Mouse (Mus musculus): ENCODE measurements around the gene Gm17078. TPM values are rescaled to one million over a fixed set of nuclear protein-coding genes. Genes with fewer than 3 reads are reported as not detected.
"Not testable (repeated sequence)": the region's sequence is repeated elsewhere in the genome, so short reads cannot be mapped to it uniquely, and the experiment has no call there.

Gene Gm17078
- not detected in 2 replicates for polyA plus RNA-seq (2015; fragmentation: Nextera tagmentation; extraction: Ambion mirVana)

DNA sequence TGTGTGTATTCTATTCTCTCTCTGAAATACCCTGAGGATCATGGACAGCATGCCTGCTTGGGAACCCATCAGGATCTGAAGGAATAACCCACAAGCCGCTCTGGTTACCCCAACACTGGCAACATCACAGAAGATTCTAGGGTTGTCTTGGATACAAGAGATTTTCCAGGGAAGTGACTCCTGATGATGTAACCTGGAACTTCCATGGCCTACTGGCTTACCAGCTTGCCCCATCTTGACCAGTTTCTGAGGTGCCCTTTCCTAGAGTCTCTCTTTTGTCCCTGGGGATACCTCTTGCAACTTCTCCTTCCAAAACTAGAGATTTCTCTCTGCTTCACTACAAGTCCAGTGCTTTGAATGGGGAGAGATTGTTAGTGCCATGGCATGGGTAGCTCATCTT lies at the start of gene Gm17078:
Gm17078 (minus strand) TSS at position 101 of the 400 bp plus-strand sequence.
- Histone ChIP-seq H3K36me3 (ENCODE audit: control insufficient read depth, insufficient read depth, low read length) (no peaks in the 10 kb centered on the region), H3K27me3 (replicated peaks; ENCODE audit: control insufficient read depth, insufficient read depth, low read length) (no peaks in the 10 kb centered on the region), H3K9ac (ENCODE audit: low read depth, low read length) (no peak within 1 kb of the TSS), H3K4me2 (ENCODE audit: low read length) (no peak within 1 kb of the TSS), H3K9me3 (ENCODE audit: control insufficient read depth, low read length) (no peaks in the 10 kb centered on the region), H3K27ac (ENCODE audit: low read depth, low read length) (no peak within 1 kb of the TSS), H3K4me3 (ENCODE audit: low read length) (no peak within 1 kb of the TSS), H3K4me1 (ENCODE audit: control insufficient read depth, insufficient read depth, low read depth, low read length) (no peaks in the 10 kb centered on the region)
- WGBS: 81% methylated on average over 1 of the region's 1 CpGs
- ATAC-seq: no peak

DNA sequence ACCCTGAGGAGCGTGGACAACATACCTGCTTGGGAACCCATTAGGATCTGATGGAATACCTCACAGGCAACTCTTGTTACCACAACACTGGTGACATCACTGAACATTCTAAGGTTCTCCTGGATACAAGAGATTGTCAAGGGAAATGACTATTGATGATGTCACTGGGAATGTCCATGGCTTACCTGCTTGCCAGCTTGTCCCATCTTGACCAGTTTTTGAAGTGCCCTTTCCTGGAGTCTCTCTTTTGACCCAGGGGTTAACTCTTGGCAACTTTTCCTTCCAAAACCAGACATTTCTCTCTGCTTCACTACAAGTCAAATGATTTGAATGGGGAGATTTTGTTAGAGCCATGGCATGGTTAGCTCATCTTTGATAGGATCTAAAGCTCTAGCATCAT lies 24.5 kb upstream of the Gm17078 start, which contains the start of gene Gm4181:
Gm4181 (minus strand) TSS at position 101 of the 400 bp plus-strand sequence.
- no CpG with 5 or more reads among the region's 1 CpGs for WGBS
- not testable (repeated sequence) for H3K4me1 ChIP-seq (ENCODE audit: control insufficient read depth, insufficient read depth, low read depth, low read length); H3K4me2 ChIP-seq (ENCODE audit: low read length); H3K27ac ChIP-seq (ENCODE audit: low read depth, low read length); H3K4me3 ChIP-seq (ENCODE audit: low read length); H3K9ac ChIP-seq (ENCODE audit: low read depth, low read length); ATAC-seq; H3K36me3 ChIP-seq (ENCODE audit: control insufficient read depth, insufficient read depth, low read length); H3K9me3 ChIP-seq (ENCODE audit: control insufficient read depth, low read length); H3K27me3 ChIP-seq (replicated peaks; ENCODE audit: control insufficient read depth, insufficient read depth, low read length)

DNA sequence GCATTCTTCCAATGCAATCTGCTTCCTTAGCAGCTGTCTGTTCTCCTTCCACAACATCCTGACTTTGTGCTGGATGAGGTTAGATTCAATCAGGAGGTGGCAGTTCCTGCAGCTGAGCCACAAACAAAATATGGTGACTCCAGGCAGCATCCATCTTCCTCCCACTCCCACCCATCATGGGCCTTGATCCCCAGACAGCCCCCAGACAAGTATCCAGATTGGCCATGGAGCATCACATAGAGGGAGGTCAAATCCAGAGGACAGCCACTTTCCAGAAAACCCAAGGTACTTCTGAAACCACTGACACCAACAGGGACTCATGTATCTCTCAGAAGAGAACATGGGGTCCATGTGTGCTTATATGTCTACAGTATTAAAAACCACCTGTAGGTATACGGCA lies 21.3 kb upstream of the Gm17078 start:
- not testable (repeated sequence) for H3K9ac ChIP-seq (ENCODE audit: low read depth, low read length); H3K27ac ChIP-seq (ENCODE audit: low read depth, low read length); H3K9me3 ChIP-seq (ENCODE audit: control insufficient read depth, low read length); H3K4me2 ChIP-seq (ENCODE audit: low read length); H3K4me1 ChIP-seq (ENCODE audit: control insufficient read depth, insufficient read depth, low read depth, low read length); H3K27me3 ChIP-seq (replicated peaks; ENCODE audit: control insufficient read depth, insufficient read depth, low read length); ATAC-seq; H3K4me3 ChIP-seq (ENCODE audit: low read length); H3K36me3 ChIP-seq (ENCODE audit: control insufficient read depth, insufficient read depth, low read length)
- 100% methylated on average over 1 of the region's 1 CpGs for WGBS

DNA sequence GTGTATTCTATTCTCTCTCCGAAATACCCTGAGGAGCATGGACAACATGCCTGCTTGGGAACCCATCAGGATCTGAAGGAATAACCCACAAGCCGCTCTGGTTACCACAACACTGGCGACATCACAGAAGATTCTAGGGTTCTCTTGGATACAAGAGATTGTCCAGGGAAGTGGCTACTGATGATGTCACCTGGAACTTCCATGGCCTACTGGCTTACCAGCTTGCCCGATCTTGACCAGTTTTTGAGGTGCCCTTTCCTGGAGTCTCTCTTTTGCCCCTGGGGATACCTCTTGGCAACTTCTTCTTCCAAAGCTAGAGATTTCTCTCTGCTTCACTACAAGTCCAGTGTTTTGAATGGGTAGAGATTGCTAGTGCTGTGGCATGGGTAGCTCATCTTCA lies 19.1 kb downstream of the Gm17078 start, which contains the start of gene Gm17174:
Gm17174 (minus strand) TSS at position 101 of the 400 bp plus-strand sequence.
- H3K4me2 ChIP-seq (ENCODE audit: low read length); H3K4me3 ChIP-seq (ENCODE audit: low read length); H3K36me3 ChIP-seq (ENCODE audit: control insufficient read depth, insufficient read depth, low read length); ATAC-seq; H3K27me3 ChIP-seq (replicated peaks; ENCODE audit: control insufficient read depth, insufficient read depth, low read length); H3K9ac ChIP-seq (ENCODE audit: low read depth, low read length); H3K27ac ChIP-seq (ENCODE audit: low read depth, low read length); H3K4me1 ChIP-seq (ENCODE audit: control insufficient read depth, insufficient read depth, low read depth, low read length); H3K9me3 ChIP-seq (ENCODE audit: control insufficient read depth, low read length): not testable (repeated sequence)
- 97% methylated on average over 4 of the region's 4 CpGs for WGBS

DNA sequence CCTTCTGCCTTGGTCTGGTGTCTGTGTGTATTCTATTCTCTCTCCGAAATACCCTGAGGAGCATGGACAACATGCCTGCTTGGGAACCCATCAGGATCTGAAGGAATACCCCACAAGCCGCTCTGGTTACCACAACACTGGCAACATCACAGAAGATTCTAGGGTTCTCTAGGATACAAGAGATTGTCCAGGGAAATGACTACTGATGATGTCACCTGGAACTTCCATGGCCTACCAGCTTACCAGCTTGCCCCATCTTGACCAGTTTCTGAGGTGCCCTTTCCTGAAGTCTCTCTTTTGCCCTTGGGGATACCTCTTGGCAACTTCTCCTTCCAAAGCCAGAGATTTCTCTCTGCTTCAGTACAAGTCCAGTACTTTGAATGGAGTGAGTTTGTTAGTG lies 37.1 kb downstream of the Gm17078 start, which contains the start of gene Gm17175:
Gm17175 (minus strand) TSS at position 101 of the 400 bp plus-strand sequence.
- H3K27me3 ChIP-seq (replicated peaks; ENCODE audit: control insufficient read depth, insufficient read depth, low read length); H3K9ac ChIP-seq (ENCODE audit: low read depth, low read length); ATAC-seq; H3K36me3 ChIP-seq (ENCODE audit: control insufficient read depth, insufficient read depth, low read length); H3K4me3 ChIP-seq (ENCODE audit: low read length); H3K27ac ChIP-seq (ENCODE audit: low read depth, low read length); H3K4me1 ChIP-seq (ENCODE audit: control insufficient read depth, insufficient read depth, low read depth, low read length); H3K4me2 ChIP-seq (ENCODE audit: low read length); H3K9me3 ChIP-seq (ENCODE audit: control insufficient read depth, low read length): not testable (repeated sequence)
- WGBS: 97% methylated on average over 2 of the region's 2 CpGs

Other genes starting within 250 kb of the Gm17078 start
- gene Gm7247, start 249.6 kb downstream of the Gm17078 start, polyA plus RNA-seq (2015; fragmentation: Nextera tagmentation; extraction: Ambion mirVana): not detected in 2 replicates
- not detected in 2 replicates for gene Vmn2r88, start 200.5 kb downstream of the Gm17078 start, polyA plus RNA-seq (2015; fragmentation: Nextera tagmentation; extraction: Ambion mirVana)
- not detected in 2 replicates for gene Vmn2r89, start 159.5 kb downstream of the Gm17078 start, polyA plus RNA-seq (2015; fragmentation: Nextera tagmentation; extraction: Ambion mirVana)
- not detected in 2 replicates for gene Gm5622, start 58.5 kb downstream of the Gm17078 start, polyA plus RNA-seq (2015; fragmentation: Nextera tagmentation; extraction: Ambion mirVana)
- not detected in 2 replicates for gene Gm17175, start 37.2 kb downstream of the Gm17078 start, polyA plus RNA-seq (2015; fragmentation: Nextera tagmentation; extraction: Ambion mirVana)
- not detected in 2 replicates for gene Gm17174, start 19.2 kb downstream of the Gm17078 start, polyA plus RNA-seq (2015; fragmentation: Nextera tagmentation; extraction: Ambion mirVana)
- not detected in 2 replicates for gene Gm4181, start 24.4 kb upstream of the Gm17078 start, polyA plus RNA-seq (2015; fragmentation: Nextera tagmentation; extraction: Ambion mirVana)
- not detected in 2 replicates for gene Gm17079, start 84.2 kb upstream of the Gm17078 start, polyA plus RNA-seq (2015; fragmentation: Nextera tagmentation; extraction: Ambion mirVana)
- gene Gm5800, start 105.9 kb upstream of the Gm17078 start, polyA plus RNA-seq (2015; fragmentation: Nextera tagmentation; extraction: Ambion mirVana): not detected in 2 replicates
- not detected in 2 replicates for gene Ang4, start 162.3 kb upstream of the Gm17078 start, polyA plus RNA-seq (2015; fragmentation: Nextera tagmentation; extraction: Ambion mirVana)
- not detected in 2 replicates for gene AY358078, start 188.7 kb upstream of the Gm17078 start, polyA plus RNA-seq (2015; fragmentation: Nextera tagmentation; extraction: Ambion mirVana)
- gene Ear6, start 242.4 kb upstream of the Gm17078 start, polyA plus RNA-seq (2015; fragmentation: Nextera tagmentation; extraction: Ambion mirVana): not detected in 2 replicates